Mouse (Mus musculus) megakaryocyte, embryonic 14.5 days (primary cell): Measurements from ENCODE around the gene Ttc34.

Source experiments
- FLI1 ChIP-seq: IDR thresholded peaks from 2 replicates; pipeline ENCODE4 v1.6.1; 2012; ENCODE audit warnings: low read length, inconsistent platforms, mixed read lengths
- GATA1 ChIP-seq: IDR thresholded peaks from 3 replicates; pipeline ENCODE4 v1.6.1; 2012; ENCODE audit warnings: mixed read lengths, low read length, inconsistent platforms, borderline replicate concordance

GRCm38 (mm10) chr4:154856480-154856837 is 19.2 kb downstream of the Ttc34 start:
- TF ChIP-seq GATA1 (no peak), FLI1 (no peak)
